Mouse (Mus musculus) forelimb bud, embryonic 11.5 days (tissue): ENCODE measurements around the gene Usp6nl.

Experiments
- DNase-seq: peaks from one replicate; pipeline ENCODE4 v3.0.0-alpha.2; 2012; ENCODE audit warnings: low read depth, low spot score

Gene Usp6nl

DNA sequence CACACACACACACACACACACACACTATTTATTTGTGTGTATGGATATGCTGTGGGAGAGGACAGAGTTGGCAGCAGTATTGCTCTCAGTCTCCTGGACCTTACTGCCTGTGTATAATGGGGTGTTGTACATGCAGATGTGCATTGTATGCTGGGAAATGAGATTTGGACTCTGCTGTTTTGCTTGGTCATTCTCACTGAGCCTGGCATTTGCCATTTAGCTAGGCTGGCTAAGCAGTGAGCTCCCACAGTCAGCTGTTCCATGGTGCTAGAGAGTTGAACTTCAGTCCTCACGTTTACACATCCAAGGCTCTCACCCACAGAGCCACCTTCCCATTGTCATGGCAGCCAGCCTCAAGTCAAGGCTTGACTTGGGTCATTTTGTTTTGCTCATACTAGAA lies 90.2 kb downstream of the Usp6nl start:
- no peak for DNase-seq

DNA sequence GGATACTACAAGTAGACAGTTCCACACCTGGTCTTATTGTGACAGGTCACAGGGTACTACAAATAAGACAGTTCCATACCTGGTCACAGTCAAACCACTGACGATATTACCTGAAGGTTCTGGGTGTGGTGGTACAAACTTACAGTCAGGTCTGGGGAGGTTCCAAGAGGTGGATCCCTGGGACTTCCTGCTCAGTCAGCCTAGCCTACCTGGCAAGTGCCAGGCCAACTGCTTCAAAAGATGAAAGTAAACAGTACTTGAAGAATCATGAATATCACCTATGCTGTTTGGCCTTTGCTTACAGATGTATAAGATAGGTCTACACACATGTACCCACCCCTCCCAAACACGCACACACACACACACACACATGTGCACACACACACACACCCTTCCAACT lies 91.3 kb downstream of the Usp6nl start:
- DNase-seq, result no peak

DNA sequence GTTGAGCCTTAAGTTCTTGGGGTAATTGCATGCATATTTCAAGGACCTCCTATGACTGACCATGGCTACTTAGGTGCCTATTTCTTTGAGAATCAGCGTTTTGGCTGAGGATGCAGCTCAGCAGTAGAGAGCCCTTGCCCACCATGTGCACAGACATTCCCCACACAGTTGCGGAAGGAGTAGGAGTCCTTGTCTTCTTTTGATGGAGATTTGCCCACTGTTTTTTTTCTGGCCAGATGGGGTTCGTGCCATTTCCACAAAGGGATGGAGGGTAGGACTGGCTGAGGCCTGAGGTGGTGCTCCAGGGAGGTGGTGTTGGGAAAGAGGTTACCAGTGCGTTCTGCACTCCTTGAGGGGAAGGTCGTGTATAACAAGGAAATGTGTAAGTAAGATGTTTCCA lies 91.9 kb downstream of the Usp6nl start:
- DNase-seq, result no peak

DNA sequence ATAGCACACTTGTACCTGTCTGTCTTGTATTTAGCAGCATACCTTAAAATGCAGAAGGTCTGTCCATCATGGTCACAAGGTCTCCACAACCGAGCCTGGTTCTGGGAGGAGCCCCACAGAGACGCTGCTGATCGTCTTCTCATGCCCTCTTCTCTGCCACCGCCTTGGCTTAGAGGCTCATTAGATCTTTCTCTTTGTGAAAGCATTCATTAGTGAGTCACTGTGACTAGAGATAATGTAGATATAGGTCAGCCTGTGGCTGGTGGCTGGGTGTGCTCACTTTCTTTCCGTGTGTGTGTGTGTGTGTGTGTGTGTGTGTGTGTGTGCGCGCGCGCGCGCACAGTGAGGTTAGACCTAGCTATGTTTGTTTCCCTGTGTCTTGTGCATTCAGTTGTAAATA lies 94.7 kb downstream of the Usp6nl start:
- DNase-seq, result no peak

DNA sequence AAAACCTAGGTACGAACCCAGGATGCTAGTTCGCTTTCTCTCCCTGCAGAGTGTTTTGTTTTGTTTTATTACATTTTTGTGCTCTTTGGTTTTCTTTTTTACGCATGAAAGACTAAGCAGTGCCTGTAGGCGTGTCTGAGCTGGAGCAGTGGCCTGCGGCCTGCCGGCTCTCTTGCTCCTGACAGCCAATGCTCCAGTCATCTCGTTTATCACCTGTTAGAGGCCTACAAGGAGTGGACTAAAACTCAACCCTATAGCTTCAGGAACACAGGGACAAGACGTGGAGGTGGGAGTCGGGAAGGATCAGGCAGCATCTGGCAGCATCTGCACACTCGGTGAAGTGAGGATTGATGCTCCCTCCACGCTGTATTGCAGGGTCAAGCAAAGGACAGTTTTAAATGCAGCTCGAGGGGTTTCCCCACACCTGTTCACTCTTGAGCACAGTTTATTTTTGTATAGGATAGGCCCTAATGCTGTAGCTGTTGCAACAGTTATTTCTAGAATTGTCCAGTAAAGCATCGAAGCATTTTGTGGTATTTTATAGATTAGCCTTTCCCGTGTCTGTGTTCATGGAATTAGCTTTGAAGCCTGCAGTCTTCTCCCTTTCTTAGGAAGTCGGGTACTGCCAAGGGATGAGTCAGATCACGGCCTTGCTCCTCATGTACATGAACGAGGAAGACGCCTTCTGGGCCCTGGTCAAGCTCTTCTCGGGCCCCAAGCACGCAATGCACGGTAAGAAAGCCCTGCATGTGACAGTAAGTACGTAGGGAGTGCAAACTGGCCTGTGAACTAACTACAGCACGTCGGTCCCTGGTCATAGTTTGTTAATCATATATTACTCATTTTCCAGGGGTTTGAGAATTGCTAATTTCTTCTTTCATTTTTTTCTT lies 101.4 kb downstream of the Usp6nl start:
- DNase-seq, result no peak

DNA sequence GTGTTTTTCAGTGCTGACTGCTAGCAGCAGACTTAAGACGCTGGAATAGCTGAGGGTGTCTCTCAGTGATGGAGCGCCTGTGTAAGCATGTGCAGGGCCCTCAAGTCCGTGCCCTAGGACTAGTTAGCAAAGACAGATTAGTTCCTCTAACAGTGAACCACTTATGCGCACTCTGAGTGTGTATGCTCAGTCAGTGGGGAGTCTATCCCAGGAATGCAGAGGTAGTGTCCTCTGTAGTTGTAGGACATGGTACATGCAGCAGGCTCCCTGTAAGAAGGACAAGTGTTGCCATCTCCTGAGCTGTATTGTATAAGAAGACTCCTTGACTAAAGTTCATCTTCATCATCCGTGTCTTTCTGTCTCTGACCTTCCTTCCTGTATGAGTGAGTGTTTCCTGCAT lies 102.4 kb downstream of the Usp6nl start:
- no peak for DNase-seq

DNA sequence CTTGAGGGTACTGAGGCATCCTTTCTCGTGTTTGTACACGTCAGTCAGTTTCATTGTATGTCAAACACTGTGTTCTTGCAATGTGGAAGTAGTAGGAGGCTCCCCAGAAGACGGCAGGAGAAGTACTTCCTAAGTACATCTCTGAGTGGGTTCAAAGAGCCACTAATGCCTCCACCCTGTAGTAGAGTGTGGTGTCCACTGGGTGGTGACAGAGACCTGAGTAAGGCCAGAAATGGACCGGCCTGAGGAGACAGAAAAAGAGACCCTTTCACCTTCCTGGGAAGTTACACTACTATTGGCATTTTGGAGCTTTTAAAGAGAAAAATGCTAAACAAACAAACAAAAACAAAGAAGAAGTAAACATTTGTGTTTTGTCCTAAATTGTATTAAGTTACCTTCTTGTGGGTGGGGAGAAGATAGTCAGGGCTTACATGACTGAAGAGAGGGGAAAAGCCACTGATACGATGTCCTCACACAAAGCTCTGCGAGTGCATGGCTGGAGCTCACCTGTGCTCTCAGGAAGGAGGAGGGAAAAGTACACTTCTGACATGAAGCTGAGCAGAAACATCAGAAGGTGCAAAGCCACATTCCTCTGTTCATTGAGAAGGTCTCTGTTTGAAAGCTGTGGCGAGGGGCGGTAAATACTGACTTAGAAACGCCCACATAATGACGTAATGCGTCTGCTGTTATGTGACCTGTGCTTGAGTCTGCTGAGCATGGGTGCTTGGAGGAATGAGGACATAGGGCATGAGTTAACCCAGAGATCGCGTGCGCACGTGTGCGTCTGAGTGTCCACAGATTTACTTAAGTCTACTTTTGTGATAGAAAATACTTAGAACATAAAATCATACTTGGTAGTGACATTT lies 113.9 kb downstream of the Usp6nl start:
- DNase-seq, result peak; percentile 58

DNA sequence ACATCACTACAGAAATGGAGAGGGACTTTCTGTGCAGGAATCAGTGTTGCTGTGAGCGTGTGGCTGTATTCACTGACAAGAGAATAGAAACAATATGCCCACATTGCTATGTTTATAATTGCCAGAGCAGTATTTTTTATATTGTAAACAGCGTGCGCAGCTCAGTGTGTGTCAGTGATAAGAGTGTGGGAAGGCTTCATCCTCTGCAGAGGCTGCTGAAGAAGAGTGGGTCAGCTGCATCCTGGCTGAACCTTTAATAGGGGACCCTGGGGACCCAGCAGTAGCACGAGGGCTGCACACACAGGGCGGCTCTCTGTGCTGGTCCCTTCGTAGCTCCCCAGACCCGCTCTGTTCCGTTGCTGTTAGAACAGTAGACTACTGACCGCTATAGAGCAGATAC lies 119.2 kb downstream of the Usp6nl start:
- no peak for DNase-seq

DNA sequence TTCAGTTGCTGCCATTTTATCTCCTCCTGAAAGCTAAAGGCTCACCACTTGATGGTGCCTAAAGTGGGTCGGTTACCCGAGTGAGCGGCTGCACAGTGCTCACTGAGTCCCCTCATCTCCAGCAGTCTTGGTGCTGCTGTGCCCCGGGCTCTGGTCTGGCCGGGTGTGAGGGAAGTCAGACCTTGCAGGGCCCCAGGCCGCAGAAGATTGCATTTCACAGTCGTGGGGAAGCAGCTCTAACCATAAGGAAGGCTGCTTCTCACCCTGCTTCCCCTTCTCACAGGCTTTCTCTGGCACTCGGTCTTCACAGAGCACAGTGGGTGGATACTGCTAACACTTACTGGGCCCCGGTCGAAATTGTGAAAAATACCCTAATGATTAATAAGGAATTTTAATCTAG lies 119.8 kb downstream of the Usp6nl start:
- no peak for DNase-seq

DNA sequence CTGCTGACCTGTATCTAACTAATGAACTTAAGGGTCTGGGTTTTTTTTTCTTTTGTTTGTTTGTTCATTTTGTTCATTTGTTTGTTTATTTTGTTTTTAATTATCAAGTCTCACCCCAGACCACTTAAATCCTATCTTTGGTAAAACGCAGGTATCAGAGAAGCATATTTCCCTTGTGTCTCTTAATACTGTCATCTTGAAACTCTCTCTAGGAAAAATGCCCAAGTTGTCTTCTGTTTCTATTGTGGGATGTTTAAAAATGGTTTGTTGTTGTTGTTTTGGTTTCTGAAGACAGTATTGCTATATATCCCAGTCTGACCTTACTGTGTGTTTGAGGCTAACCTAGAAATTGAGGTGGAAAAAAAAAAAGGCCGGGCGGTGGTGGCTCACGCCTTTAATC lies 121.5 kb downstream of the Usp6nl start:
- DNase-seq, result no peak

DNA sequence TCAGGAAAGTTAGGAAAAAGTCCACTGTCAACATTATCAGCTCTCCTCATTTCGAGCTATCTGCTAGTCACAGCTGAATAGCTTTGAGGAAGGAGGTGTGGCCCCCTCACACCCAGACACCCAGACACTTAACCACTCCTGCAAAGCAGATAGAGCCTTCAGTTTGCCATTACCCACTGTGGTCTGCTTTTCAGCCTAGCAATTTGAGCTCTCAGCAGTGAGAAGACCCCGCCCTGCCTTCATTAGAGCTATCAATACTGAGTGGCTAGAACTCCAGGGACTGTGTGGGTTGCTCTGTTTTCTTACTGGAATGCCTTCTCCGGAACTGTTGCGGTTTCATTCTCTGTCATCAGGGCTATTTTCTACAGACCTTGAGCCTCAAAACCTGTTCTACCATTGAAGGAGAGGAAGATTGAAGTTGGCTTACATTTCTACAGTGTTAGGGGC lies 122.3 kb downstream of the Usp6nl start:
- DNase-seq, result no peak

DNA sequence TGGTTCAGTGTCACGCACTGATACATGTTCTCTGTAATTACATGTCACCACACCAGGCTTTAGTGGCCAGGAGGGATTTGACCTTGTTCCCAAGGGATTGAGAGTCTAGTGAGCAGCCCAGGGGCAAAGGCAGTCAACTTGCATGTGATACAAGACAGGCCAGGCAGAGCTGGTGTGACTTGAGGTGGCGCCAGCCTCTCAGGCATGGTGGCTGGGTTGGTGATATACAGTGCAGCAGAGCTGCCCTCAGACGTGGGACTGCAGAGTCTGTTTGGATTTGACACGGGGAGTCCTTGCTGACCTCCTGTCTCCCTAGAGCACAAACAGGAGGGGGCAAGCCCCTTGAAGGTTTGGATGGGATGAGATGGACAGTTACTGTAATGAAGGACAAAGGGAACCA lies 123.4 kb downstream of the Usp6nl start:
- DNase-seq, result no peak

DNA sequence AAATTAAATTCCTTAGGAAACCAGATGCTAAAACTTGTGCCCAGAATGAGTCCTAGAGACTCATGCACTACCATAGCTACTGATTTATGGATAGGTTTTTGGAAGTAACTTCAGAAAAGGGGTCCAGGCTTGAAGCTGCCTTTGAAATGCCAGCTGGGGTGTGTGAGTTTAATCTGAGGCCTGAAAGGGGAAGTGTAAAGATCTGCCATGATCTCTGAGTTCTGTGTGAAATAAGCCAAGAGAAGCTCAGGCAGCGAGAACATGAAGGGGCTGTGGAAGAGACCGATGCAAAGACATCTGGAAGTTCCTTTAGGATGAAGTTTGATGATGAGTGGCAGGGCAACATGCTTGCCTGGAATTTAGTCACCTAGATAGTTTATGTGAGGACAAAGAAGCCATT lies 126.4 kb downstream of the Usp6nl start:
- no peak for DNase-seq

DNA sequence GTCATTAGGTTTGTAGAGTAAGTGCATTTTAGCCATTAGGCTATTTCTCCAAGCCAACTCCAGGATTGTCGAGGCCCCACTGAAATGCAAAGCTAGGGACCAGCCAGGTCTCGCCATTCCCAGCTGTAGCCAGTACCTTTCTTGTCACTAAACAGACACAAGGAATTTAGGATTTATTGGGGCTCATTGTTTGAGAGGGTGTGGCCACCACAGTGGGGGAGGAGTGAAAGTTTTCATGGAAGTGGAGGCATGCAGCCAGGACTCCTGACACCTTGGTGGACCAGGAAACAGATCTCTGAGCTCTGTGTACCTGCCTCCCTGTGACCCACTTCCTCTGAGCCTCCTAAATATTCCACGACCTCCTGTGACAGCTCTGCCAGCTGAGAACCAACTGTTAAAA lies 127.2 kb downstream of the Usp6nl start:
- no peak for DNase-seq

DNA sequence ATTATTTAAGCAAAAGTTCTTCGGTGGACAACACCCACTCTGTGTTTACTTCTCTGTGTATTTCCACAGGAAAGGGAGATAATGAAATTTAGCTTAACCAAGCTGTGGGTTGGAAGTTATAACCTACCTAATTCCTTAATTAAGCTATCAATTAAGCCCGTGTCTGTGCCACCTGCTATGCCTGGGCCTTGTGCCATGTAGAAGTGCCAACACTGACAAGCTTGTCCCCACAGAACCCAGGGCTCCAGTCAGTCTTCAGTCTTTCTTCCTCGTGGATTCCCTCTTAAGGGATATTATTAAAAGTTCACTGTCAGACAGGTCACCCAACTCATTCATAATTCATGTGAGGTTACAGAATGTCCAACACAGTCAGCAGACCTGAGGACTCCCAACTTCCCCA lies 128.1 kb downstream of the Usp6nl start:
- DNase-seq, result no peak

DNA sequence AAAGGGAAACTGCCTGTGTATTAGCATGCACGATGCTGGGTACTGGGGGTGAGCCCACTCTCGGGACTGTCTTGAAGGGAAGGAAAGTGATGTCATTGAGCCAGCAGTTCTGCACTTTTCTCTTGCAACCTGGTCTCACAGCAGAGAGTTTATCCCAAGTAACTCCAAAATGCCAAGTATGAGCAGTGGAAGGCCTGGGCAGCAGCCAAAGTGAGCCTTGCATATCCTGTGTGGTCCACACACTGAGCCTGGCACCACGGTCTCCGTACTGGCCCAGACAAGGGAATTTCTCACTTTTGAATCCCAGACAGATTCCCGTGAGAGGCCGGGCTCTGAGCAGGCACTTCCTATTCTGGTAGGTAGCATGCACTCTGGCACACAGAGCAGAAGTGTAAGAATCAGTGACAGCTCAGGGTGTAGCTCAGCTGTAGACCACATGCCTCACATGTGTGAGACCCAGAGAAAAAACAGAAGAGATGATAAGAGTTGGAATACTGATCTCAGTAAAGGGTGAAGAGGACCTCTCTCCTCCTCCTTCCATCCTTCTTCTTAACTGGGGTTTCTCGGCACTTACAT lies 132.6 kb downstream of the Usp6nl start:
- no peak for DNase-seq

DNA sequence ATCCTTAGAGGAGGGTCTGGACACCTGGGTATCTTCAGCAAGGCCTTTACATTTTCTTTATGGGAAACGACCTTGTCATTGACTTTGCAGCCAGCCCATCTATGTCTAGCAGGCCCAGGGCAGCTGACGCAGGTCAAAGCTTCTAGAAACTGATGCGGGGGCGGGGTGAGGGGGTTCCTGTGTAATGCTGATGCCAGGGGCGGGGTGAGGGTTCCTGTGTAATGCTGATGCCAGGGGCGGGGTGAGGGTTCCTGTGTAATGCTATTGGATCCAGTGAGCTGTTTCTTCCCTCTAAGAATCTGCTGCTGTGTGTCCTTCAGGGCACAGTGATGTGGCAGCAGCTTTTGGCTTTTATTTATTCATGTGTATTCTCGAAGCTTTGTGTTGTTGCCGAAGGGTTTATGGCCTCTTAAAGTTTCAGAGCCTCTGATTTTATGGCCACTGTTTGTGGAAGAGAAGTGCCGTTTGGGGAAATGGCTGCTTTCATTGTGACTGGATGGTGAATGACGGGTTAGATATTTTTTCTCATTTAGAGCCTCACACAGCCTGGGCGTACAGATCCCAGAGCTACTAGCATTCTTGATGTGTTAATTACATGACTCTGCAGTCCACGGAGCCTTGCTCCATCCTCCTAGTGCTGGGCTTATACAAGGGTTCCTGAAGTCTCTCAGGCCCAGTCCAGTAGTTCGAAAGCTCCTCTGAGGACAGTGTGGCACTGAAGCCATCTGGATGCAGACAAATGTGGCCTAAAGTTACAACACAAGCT lies 137.0 kb downstream of the Usp6nl start:
- peak; percentile 23 for DNase-seq

DNA sequence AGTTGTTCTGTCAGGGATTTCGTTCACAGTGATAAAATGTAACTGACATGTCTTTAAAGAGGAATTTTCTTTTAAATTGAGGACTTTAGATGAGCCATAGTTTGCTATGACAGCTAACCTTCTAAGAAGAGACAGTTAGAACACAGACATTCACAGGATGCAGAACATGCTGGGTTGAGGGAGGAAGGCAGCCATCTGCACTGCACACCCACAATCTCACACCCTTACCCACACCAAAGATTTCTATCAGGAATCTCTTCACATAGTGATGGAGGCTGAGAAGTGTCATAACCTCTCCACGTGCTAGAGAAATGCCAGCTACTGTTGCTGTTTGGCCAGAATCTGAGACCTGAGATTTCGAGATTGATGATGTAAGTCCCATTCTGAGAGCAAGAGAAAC lies 139.8 kb downstream of the Usp6nl start:
- DNase-seq, result no peak

DNA sequence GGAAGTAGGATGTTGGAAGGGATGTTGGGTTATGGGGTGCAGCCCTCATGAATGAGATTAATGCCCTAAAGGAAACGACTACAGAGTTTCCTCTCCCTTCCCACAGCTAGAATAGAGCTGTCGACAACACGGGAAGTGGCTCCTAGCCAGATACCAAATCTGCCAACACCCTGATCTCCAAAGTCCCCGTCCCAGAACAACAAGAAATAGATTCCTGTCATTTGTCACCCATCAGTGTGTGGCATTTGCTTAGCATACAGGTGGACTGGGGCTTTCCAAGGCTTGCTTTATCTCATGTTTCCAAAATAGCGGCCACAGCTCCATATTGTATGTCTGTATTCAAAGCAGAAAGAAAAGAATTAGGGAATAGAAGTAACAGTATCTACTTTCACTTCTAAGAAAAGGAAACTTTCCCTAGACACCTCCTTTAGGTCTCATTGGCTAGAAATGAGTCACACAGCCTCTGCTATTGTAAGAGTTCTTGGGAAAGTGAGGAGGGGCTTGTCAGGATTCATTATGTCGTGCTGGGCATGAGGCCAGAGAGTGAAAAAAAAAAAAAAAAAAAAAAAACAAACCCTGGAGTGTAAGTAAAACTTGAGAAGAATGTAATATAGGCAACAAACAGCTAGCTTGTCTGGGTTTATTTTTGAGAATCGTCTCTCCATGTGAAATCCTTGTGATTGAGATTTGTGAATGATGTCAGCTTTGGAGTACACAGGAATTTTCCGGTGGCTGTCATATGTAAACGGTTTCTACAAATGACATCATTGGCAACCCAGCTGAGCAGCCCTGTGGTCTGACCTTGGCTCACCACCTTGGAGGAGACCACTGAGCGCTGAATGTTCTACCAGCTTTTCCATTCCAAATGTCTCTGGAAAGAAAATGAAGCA lies 141.6 kb downstream of the Usp6nl start:
- no peak for DNase-seq

DNA sequence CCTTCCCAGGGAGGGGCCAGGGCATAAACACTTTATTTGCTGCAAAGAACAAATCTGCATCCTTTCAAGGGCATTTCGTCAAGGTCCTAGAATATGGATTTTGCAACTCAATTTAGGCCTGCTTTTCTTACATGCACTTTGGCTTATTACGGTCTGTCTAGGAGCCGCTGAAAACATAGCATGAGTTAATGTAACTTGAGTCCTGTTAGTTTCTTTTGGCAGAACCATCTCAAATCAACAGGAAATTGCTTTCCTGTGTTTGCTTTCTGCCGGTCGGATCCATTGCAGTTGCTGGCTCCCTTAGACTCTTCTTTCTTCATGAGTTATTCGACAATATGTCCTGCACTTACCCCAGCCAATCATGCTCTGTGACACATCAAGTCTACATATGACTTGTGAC lies 143.9 kb downstream of the Usp6nl start:
- DNase-seq, result no peak

DNA sequence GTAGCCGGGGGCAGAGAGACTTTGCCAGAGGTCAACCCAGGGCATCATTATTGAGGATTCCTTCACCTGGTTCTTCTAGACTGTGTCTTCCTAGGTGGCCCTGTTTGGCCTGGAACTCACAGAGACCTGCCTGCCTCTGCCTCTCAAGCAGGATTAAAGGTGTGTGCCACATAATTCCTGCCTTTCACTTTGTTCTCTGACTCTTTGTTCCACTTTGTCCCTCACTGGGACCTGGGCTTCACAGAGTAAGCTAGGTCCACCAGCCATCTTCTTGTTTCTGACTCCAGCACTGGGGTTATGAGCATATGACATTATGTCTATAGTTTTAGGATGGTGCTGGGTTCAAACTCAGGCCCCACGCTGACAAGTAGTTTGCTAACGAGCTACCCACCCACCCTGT lies 144.9 kb downstream of the Usp6nl start:
- DNase-seq, result no peak
